15 mouse cellular contexts compared by ENCODE assay signal in genomic region chr17:36135421-36136231, GRCm38 (mm10). TPM values are rescaled to one million over a fixed set of nuclear protein-coding genes. Genes with fewer than 3 reads are reported as not detected.
"Had no signal": no experiment of that assay in that cellular context is flagged by ENCODE, and none has a peak within 500 bp of the region (broad histone marks: within the 10 kb centered on the region; RNA-seq: fewer than 3 reads in every experiment).

No protein-coding gene starts in this region.

RNA-seq across cellular contexts. Expression of gene Gm7030, which starts 6.4 kb away (rescaled TPM):
- total RNA-seq: megakaryocyte-erythroid progenitor cell, adult 5-6 weeks had no signal
- polyA plus RNA-seq: liver, embryonic 12.5 days; liver, embryonic 14.5 days; liver, embryonic 16.5 days; lung, embryonic 14.5 days; lung, embryonic 16.5 days; midbrain, embryonic 10.5 days; midbrain, embryonic 12.5 days; midbrain, embryonic 14.5 days; midbrain, embryonic 16.5 days; neural tube, embryonic 12.5 days; neural tube, embryonic 14.5 days; stomach, embryonic 15.5 days; stomach, postnatal 0 days; testis, adult 2 months had no signal

RNA-seq across cellular contexts. Expression of gene Gm19684, which starts 14.1 kb away (rescaled TPM):
- polyA plus RNA-seq: liver, embryonic 12.5 days; liver, embryonic 14.5 days; liver, embryonic 16.5 days; lung, embryonic 14.5 days; lung, embryonic 16.5 days; midbrain, embryonic 10.5 days; midbrain, embryonic 12.5 days; midbrain, embryonic 14.5 days; midbrain, embryonic 16.5 days; neural tube, embryonic 12.5 days; neural tube, embryonic 14.5 days; stomach, embryonic 15.5 days; stomach, postnatal 0 days; testis, adult 2 months had no signal

RNA-seq across cellular contexts. Expression of gene Gm8909, which starts 32.7 kb away (rescaled TPM):
- total RNA-seq: megakaryocyte-erythroid progenitor cell, adult 5-6 weeks had no signal
- polyA plus RNA-seq: liver, embryonic 12.5 days; liver, embryonic 14.5 days; liver, embryonic 16.5 days; midbrain, embryonic 12.5 days; midbrain, embryonic 14.5 days; midbrain, embryonic 16.5 days; neural tube, embryonic 14.5 days had no signal

RNA-seq across cellular contexts. Expression of gene H2-T3, which starts 54.5 kb away (rescaled TPM):
- total RNA-seq: megakaryocyte-erythroid progenitor cell, adult 5-6 weeks had no signal
- polyA plus RNA-seq: liver, embryonic 12.5 days; liver, embryonic 14.5 days; midbrain, embryonic 10.5 days; midbrain, embryonic 12.5 days; midbrain, embryonic 14.5 days; midbrain, embryonic 16.5 days; neural tube, embryonic 12.5 days; neural tube, embryonic 14.5 days; stomach, postnatal 0 days; testis, adult 2 months had no signal
